Mouse (Mus musculus) CD4-positive, CD25-positive, alpha-beta regulatory T cell (primary cell): ENCODE data around the gene Snd1. TPM values are rescaled to one million over a fixed set of nuclear protein-coding genes. Genes with fewer than 3 reads are reported as not detected.

ENCODE experiments used
- polyA plus RNA-seq: library from polyadenylated mRNA; unstranded; fragments of 100-300 nt; shearing (Covaris generic); gene quantifications from one replicate; pipeline ENCODE4 v1.2.1, GENCODE M21; 2017

The Snd1 gene
- polyA plus RNA-seq = 117 TPM

DNA sequence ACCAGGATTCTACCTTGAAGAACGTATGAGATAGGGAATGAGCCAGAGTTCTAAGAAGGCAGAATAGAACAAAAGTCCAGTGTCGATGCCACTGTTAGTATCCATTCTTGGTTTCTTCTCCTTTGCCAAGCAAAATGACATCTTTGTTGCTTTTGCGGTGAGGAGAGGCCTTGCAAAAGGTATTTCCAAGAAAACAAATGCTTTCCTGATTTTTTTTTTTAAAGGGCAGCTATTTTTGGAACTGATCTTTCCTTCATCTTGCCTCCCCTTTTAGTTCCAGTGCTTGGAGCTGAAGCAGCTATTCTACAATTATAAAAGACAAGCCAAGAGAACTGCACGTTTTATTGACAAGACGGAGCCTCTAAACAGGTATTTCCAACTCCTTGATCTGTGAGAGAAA lies at the start of gene Snd1:
Gene Snd1, plus strand, starts transcription at position 301 of the 400 bp plus-strand sequence.

DNA sequence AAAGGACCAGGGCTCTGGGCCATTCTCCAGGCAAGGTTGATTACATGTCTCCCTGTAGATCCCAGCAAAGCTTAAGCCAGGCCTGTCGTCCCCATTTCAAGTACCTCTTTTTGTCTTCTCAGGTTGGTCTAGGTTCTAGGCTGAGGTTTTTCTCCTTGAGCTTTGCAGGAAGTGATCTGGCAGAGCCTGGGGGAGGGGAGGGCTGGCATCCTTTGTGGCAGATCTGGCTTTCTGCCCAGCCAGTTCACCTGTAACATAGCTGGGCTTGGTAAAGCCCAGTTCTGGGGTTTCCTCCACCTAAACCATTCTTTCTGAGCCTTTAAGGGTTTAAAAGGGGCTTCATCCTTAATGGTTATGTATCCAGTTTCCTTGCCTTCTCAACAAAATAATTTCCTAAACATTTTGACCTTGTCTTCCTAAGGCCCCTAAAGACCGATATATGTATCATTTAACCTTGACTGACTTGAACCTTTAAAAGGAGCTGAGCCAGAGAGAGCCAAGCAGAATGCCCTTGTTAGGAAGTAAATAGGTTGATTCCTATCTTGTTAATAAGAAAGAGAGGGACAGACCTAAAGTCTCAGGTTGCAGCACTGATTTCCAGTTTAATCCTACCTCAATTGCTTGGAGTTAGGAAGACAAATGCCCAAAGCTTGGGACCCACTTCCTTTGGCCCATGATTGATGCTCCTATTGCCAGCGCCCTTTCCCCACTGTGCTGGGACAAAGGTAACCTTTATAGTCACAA lies 47.7 kb upstream of the Snd1 start, which contains the start of gene Fscn3:
Gene Fscn3, plus strand, starts transcription at position 694 of the 744 bp plus-strand sequence.

DNA sequence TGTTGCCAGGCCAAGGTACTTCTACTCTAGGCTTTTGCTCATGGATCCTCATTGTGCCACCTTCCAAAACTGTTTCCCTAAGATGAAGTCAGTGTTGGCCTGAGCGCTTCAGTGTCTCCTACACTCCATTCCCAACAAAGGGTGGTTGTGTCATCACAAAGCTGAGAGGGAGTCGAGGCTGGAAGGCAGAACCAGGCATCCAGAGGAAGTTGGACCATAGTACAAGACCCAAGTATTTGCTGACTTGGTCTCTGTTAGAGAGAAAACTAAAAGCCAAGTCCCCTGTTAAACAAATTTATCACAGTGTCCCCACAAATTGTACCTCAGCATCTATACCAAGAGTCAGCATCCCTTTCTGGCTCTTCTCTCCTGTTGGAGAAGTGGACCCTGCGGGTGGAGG lies 46.6 kb upstream of the Snd1 start, which contains the start of gene Gcc1:
Gene Gcc1, minus strand, starts transcription at position 101 of the 400 bp plus-strand sequence.

DNA sequence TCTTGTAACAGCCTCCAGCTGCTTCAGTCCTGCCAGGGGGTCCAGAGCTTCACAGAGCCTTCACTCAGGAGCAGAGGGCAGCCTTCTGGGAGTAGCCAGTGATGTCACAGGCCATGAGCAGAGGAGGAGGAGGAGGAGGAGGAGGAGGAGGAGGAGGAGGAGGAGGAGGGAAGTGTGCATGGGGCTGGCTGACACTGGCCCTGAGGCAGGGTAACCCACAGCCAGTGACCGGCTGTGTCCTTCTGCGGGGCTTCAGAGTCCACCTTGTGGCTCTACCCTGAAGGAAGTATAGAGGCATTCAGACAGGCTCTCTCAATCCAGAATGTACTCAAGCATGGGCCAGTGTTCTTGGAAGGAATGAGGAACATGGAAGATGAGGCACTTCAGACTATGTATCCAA lies 25.7 kb upstream of the Snd1 start, which contains the start of gene Pax4:
Gene Pax4, minus strand, starts transcription at position 101 of the 400 bp plus-strand sequence.

DNA sequence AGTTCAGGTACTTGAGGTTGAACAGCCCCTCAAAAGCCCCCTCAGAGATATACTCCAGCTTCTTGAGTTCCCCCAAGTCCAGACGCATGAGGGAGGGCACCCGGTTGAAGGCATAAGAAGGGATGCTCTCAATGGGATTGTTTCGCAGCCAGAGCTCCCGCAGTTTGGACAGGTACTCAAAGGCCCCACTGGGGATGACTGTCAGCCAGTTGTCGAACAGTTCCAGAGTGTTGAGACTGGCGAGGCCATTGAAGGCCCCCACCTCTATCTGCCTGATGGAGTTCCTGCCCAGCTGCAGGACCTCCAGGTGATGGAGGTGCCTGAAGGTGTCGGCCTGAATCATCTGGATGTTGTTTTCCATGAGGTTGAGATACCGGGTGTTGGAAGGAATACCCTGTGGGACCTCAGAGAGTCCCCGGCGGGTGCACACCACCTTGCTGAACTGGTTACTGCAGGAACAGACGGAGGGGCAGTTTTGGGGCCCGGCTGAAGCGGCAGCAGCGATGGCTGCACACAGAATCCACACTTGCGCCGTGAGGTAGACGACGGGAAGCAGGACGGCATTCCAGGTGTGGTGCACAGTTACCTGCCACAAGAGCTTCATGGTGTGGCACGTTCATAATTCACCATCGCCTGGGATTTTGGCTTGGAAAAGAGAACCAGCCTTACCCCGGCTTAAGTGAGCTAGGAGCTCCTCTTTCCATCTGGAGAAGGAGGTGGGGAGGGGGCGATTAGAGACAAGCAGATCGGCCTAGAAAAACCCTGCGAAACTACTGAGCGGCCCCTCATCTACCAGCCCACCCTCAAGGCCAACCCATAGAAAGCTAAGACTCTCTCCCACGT lies 356.3 kb downstream of the Snd1 start, which contains the start of gene Lrrc4:
Gene Lrrc4, minus strand, starts transcription at position 737 of the 843 bp plus-strand sequence.

Other genes with a start within 250 kb of the Snd1 start
- gene Zfp800, start 77.1 kb upstream of the Snd1 start, polyA plus RNA-seq = 50.4 TPM
- gene Arf5, start 51.6 kb upstream of the Snd1 start, polyA plus RNA-seq = 393 TPM
- not detected for gene Fscn3, start 47.4 kb upstream of the Snd1 start, polyA plus RNA-seq
- gene Gcc1, start 46.7 kb upstream of the Snd1 start, polyA plus RNA-seq = 22.2 TPM
- gene Pax4, start 25.8 kb upstream of the Snd1 start, polyA plus RNA-seq = not detected